Mouse (Mus musculus) heart, embryonic 15.5 days (tissue): ENCODE results near the gene Trpm6. TPM values are rescaled to one million over a fixed set of nuclear protein-coding genes. Genes with fewer than 3 reads are reported as not detected.
A peak's percentile ranks its signal among the peaks of the same experiment; 100 is the strongest.

ENCODE experiments used
- ATAC-seq: fragments of 200-750 bp; cut with Nextera tagmentation; replicated peaks from 2 replicates; pipeline ENCODE4 v1.8.0; 2017; ENCODE audit warnings: low read depth, moderate TSS enrichment; ENCODE audit not compliant: insufficient number of reproducible peaks, insufficient read depth, low FRiP score
- H3K27ac ChIP-seq: fragments of 300-500 bp; sonication (generic); 2 replicates; pipeline ENCODE4 v1.5.1; 2015; ENCODE audit warnings: mild to moderate bottlenecking, inconsistent platforms
- H3K27me3 ChIP-seq: fragments of 300-500 bp; sonication (generic); 2 replicates; pipeline ENCODE4 v1.6.1; 2015; ENCODE audit warnings: inconsistent platforms
- H3K36me3 ChIP-seq: fragments of 300-500 bp; sonication (generic); 2 replicates; pipeline ENCODE4 v1.6.1; 2015; ENCODE audit warnings: mild to moderate bottlenecking, inconsistent platforms
- H3K4me1 ChIP-seq: fragments of 300-500 bp; sonication (generic); replicated peaks from 2 replicates; pipeline ENCODE4 v1.6.1; 2015; ENCODE audit warnings: inconsistent platforms
- H3K4me2 ChIP-seq: fragments of 300-500 bp; sonication (generic); 2 replicates; pipeline ENCODE4 v1.6.1; 2015; ENCODE audit warnings: inconsistent platforms, mild to moderate bottlenecking, moderate library complexity
- H3K4me3 ChIP-seq: fragments of 300-500 bp; sonication (generic); 2 replicates; pipeline ENCODE4 v1.5.1; 2015; ENCODE audit warnings: mild to moderate bottlenecking, inconsistent platforms
- H3K9ac ChIP-seq: fragments of 300-500 bp; sonication (generic); 2 replicates; pipeline ENCODE4 v1.6.1; 2015; ENCODE audit warnings: mild to moderate bottlenecking, inconsistent platforms
- H3K9me3 ChIP-seq: fragments of 300-500 bp; sonication (generic); replicated peaks from 2 replicates; pipeline ENCODE4 v1.6.1; 2016; ENCODE audit warnings: inconsistent platforms
- WGBS: fragments of 180-500 bp; shearing (Covaris S2); methylation state at CpG from one replicate; pipeline ENCODE4 v1.1.7; 2015; ENCODE audit warnings: mixed read lengths; 5-methylcytosine and 5-hydroxymethylcytosine counted together
- polyA plus RNA-seq: library from polyadenylated mRNA; unstranded; fragments of >200 nt; fragmentation: Nextera tagmentation; extraction: Ambion mirVana; gene quantifications from 2 replicates; pipeline ENCODE4 v1.2.1, GENCODE M21; 2015

Gene Trpm6
- polyA plus RNA-seq, 1 experiment from 2014 or later = 0.30 TPM

DNA sequence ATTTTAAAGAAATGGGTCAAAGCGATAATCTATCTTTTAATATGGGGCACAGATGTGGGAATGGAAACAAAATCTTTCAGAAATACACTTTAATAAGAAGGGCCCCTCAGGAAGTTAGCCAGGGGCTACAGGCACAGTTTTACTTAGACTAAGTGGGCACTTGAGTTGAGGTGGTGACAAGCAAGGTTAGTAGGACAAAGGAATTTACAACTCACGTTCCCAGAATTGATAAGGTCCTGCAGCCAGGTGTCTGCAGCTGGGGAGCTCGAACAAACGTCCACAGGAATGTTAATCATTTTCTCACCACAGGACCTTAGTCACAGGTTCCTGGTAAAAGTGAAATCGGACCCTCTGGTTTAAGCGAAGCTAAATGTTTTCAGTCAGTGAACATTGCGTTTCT lies 18.7 kb upstream of the Trpm6 start:
- Histone ChIP-seq H3K4me3 (0 out of 2 replicates have a peak overlapping the region, but pooled peaks have one; percentile 6), H3K36me3 (no peaks in the 10 kb centered on the region), H3K27me3 (peaks cover 3% of the 10 kb centered on the region; the same call in 1 of the 2 replicates), H3K9me3 (no peaks in the 10 kb centered on the region), H3K4me1 (peaks cover 16% of the 10 kb centered on the region), H3K4me2 (peak overlapping the region; percentile 30), H3K27ac (no peak overlapping the region), H3K9ac (no peak overlapping the region)
- WGBS = 24% methylated on average over 7 of the region's 7 CpGs
- ATAC-seq = no peak

DNA sequence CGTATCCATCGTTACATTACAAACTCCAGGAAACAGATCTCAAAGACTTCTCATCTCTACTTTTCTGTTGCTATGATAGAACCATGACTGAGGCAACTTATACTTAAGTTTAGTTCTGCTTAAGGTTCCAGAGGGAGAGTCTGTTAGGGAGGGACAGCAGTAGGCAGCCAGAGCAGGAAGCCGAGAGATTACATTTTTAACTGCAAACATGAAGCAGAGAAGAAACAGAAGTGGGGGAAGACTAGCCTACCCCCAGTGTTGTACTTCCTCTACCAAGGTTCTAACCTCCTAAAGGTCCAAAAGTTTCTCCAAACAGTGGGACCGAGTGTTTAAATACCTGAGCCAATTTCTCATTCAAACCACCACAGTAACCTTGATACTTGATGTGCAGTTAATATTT lies 13.9 kb upstream of the Trpm6 start:
- Histone ChIP-seq H3K36me3 (no peaks in the 10 kb centered on the region), H3K9me3 (no peaks in the 10 kb centered on the region), H3K4me2 (no peak overlapping the region), H3K4me1 (peaks cover 6% of the 10 kb centered on the region; the same call in 1 of the 2 replicates), H3K27me3 (peaks cover 3% of the 10 kb centered on the region; the same call in 1 of the 2 replicates), H3K4me3 (no peak overlapping the region), H3K9ac (no peak overlapping the region), H3K27ac (no peak overlapping the region)
- no peak for ATAC-seq
- WGBS = 88% methylated on average over 4 of the region's 4 CpGs

DNA sequence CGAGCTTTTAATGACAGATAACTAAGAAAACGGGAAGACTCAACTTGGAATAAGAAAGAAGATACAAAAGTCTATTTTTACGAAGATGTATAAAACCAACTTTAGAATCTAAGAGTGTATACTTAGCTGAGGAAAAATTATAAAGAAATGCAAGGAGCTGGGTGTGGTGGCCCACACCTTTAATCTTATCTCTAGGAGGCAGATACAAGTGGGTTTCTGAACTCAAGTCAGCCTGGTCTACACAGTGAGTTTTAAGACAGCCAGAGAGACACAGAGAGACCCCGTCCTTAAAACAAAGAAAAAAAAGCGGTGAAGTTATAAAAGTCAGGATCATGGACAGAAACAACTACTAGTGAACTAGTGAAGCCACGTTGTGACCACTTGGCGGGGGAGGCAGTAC lies 10.6 kb upstream of the Trpm6 start:
- Histone ChIP-seq H3K4me1 (no peaks in the 10 kb centered on the region), H3K27ac (no peak overlapping the region), H3K4me3 (no peak overlapping the region), H3K9ac (no peak overlapping the region), H3K27me3 (peaks cover 3% of the 10 kb centered on the region; the same call in 1 of the 2 replicates), H3K9me3 (no peaks in the 10 kb centered on the region), H3K36me3 (no peaks in the 10 kb centered on the region), H3K4me2 (no peak overlapping the region)
- WGBS = 80% methylated on average over 7 of the region's 7 CpGs
- ATAC-seq = no peak

DNA sequence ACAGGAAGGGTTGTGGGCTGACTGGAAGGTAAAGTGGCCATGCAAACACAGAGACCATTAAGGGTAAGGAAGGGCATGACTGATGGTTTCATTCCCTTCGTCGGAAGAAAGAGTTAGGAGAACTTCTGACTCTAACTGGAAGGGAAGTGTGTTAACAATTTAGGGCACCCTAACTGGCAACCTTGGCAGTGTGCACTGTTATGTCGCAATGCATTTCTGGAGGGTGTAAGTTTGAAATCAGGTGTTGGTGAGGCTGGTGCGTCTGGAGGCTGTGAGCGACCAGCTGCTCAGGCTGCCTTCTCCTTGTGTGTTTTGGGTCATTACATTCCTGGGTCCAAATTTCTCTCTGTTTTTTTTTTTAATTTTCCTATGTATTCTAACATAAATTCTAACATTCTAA lies 5.8 kb upstream of the Trpm6 start:
- H3K9me3 ChIP-seq = no peaks in the 10 kb centered on the region
- H3K9ac ChIP-seq = no peak overlapping the region
- H3K4me2 ChIP-seq = no peak overlapping the region
- no peaks in the 10 kb centered on the region for H3K4me1 ChIP-seq
- no peak for ATAC-seq
- H3K27me3 ChIP-seq = no peaks in the 10 kb centered on the region
- WGBS = 77% methylated on average over 5 of the region's 5 CpGs
- H3K36me3 ChIP-seq = no peaks in the 10 kb centered on the region
- no peak overlapping the region for H3K4me3 ChIP-seq
- no peak overlapping the region for H3K27ac ChIP-seq

DNA sequence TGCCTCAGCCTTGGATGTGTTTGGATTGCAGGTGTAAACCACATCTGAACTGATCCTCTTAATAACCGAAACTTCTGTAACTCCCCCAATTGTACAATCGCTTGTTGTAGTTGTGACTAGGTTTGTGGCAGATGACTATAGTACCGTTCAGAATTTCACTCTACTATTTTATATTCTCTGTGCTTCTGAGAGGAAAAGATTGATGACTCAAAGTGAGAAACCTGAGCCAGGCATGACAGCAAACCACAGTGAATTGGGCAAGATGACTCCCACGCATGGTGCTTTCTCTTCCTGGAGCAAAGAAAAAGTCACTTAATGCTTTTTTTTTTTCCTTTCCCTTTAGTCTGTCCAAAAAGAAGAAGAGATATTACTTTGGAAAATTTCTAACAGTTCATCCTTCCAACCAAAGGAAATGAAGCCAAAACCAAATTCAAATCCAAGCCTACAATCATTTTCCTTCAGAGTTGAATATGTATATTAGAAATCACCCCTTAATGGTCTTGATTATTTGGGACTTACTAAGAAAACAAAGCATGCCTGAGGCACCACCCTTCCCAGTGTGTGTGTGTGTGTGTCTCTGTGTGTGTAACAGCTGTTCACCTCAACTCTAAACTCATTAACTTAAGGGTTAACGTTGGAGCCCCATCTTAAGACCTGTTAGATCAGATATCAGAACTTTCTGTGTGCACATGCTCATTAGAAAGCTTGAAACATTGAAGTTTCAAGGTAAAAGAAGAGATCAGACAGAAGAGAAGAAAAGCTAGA lies 3.0 kb upstream of the Trpm6 start:
- Histone ChIP-seq H3K36me3 (no peaks in the 10 kb centered on the region), H3K4me1 (peaks cover 11% of the 10 kb centered on the region), H3K4me3 (no peak overlapping the region), H3K9ac (no peak overlapping the region), H3K27me3 (no peaks in the 10 kb centered on the region; the same call in none of the 2 replicates), H3K9me3 (no peaks in the 10 kb centered on the region), H3K27ac (no peak overlapping the region), H3K4me2 (no peak overlapping the region)
- ATAC-seq = no peak
- 84% methylated on average over 5 of the region's 5 CpGs for whole genome bisulfite sequencing

DNA sequence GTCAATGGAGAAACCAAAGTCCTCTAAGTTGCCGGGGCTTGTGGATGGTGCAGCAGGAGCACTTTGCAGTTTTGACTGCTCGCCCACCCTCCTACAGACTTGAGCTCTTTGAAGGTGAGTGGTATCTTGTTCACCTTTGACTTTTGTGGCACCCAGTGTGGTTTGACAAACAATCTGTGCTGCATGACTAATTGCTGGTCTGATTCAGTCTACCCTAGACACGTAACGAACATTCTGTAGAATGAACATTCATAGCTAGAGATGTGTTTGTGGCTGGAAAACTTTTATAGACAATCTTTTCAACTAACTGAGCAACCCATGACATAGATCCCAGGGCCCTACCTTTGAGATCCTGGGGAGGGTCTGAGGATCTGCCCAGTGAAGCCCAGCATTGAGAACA lies 2.4 kb upstream of the Trpm6 start:
- H3K9me3 ChIP-seq = no peaks in the 10 kb centered on the region
- no peak overlapping the region for H3K4me2 ChIP-seq
- H3K27me3 ChIP-seq = no peaks in the 10 kb centered on the region; the same call in none of the 2 replicates
- no peak overlapping the region for H3K9ac ChIP-seq
- H3K27ac ChIP-seq = no peak overlapping the region
- ATAC-seq = no peak
- H3K4me1 ChIP-seq = peaks cover 11% of the 10 kb centered on the region
- no peaks in the 10 kb centered on the region for H3K36me3 ChIP-seq
- WGBS = 87% methylated on average over 4 of the region's 4 CpGs
- no peak overlapping the region for H3K4me3 ChIP-seq

DNA sequence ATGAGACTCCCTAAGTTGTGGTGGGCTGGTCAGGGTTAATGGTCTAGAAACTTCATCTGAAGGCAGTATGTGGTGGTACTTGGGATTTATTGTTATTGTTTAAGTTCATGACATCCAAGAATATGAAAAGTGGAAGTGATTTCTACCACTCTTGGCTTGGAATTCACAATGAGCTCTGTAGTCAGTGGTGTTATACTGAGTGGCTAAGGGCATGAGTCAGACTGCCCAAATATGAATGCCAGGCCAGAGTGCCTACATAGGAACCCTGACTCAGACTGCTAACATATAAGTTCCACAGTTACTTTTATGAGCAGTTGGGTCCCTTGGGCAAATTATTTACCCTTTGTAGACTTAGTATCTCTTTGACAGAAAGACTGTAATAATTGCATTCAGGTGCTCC lies 7.4 kb downstream of the Trpm6 start:
- Histone ChIP-seq H3K4me3 (no peak overlapping the region), H3K27me3 (no peaks in the 10 kb centered on the region), H3K9ac (no peak overlapping the region), H3K4me1 (peaks cover 8% of the 10 kb centered on the region; the same call in 1 of the 2 replicates), H3K4me2 (no peak overlapping the region), H3K27ac (no peak overlapping the region), H3K9me3 (no peaks in the 10 kb centered on the region), H3K36me3 (no peaks in the 10 kb centered on the region)
- no peak for ATAC-seq

DNA sequence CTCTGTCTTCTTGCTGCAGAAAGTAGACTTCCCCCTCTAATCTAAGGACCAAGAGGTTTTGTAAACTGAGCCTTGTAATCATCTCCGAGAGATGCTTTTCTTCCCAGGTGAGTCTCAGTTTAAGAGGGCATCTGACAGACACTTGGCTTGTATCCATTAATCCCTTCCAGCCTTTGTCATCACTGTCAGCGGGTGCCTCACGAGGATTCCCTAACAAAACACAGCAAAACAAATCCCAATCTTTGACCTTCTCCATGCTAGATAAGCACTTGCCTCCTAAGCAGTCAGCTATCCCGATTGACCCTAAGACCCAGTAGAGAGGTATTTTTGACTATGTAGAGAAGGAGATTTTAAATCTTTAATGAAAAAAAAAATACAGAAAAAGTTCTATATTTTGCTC lies 7.9 kb downstream of the Trpm6 start:
- Histone ChIP-seq H3K9me3 (no peaks in the 10 kb centered on the region), H3K27me3 (no peaks in the 10 kb centered on the region), H3K36me3 (no peaks in the 10 kb centered on the region), H3K4me1 (peaks cover 8% of the 10 kb centered on the region; the same call in 1 of the 2 replicates), H3K4me3 (no peak overlapping the region), H3K9ac (no peak overlapping the region), H3K27ac (no peak overlapping the region), H3K4me2 (no peak overlapping the region)
- WGBS = 46% methylated on average over 4 of the region's 4 CpGs
- no peak for ATAC-seq

DNA sequence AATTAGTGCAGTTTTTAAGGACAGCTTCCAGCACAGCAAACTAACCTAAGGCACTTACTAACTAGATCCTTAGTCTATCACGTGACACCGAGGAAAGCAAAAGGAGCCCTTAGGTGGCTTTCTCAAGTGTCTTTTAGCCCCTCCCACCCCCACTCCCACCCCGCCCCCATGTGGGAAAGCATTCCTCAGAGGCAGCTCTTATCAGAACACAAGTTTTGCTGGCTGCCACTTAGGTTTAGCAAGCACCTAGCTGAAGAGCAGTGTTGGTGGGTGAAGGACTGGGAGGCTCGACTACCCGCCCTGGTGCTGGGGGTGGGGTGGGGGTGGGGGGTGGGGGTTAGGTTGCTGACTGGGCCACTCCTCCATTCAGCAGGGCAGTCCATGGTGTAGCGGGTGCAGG lies 8.5 kb downstream of the Trpm6 start:
- H3K9ac ChIP-seq = no peak overlapping the region
- no peaks in the 10 kb centered on the region for H3K36me3 ChIP-seq
- H3K27ac ChIP-seq = no peak overlapping the region
- ATAC-seq = peak; percentile 47; the same call in 1 of the 2 replicates
- H3K4me2 ChIP-seq = no peak overlapping the region
- H3K9me3 ChIP-seq = no peaks in the 10 kb centered on the region
- no peaks in the 10 kb centered on the region for H3K27me3 ChIP-seq
- H3K4me3 ChIP-seq = no peak overlapping the region
- peaks cover 8% of the 10 kb centered on the region; the same call in 1 of the 2 replicates for H3K4me1 ChIP-seq
- WGBS = 19% methylated on average over 6 of the region's 6 CpGs

DNA sequence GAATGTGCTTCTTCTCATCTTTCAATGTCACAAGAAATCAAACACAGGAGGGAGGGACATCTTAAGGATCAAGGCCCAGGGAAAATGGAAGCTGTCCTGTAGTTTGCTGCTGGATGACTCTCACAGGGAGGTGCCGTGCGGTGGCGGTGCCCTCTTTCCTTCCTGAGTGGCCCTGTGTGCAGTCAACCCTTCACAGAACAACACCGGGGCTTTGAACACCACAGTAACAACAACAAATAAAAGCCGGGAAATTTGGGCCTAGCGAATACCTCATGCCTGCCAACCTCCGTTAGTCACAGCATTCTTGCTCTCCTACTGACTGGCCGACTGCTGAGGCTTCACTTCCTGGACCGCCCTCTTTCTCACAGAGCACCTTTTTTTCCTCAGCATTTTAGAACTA lies 9.1 kb downstream of the Trpm6 start:
- 38% methylated on average over 9 of the region's 9 CpGs for WGBS
- no peak overlapping the region for H3K27ac ChIP-seq
- no peaks in the 10 kb centered on the region for H3K9me3 ChIP-seq
- H3K9ac ChIP-seq = no peak overlapping the region
- no peak overlapping the region for H3K4me2 ChIP-seq
- ATAC-seq = no peak
- peaks cover 8% of the 10 kb centered on the region; the same call in 1 of the 2 replicates for H3K4me1 ChIP-seq
- no peak overlapping the region for H3K4me3 ChIP-seq
- no peaks in the 10 kb centered on the region for H3K36me3 ChIP-seq
- H3K27me3 ChIP-seq = no peaks in the 10 kb centered on the region

DNA sequence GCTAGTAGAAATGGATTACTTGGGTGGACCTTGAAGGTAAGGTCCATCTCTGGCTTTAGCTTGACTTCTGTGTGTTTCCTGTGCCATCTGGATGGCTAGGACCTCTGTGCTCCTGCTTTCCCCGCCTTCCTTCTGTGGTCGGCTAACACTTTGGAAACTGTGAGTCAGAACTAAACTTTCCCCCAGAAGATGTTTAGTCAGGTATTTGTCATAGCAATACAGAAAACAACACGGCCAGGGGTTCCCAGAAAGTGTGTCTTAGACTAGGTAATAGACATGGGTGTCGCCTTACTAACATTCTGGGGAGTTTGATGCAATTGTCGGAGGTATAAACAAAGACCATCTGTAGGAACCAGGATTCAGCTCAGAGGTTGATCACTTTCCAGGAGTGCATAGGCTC lies 16.6 kb downstream of the Trpm6 start:
- no peaks in the 10 kb centered on the region for H3K9me3 ChIP-seq
- no peak overlapping the region for H3K4me2 ChIP-seq
- 68% methylated on average over 5 of the region's 5 CpGs for WGBS
- H3K27me3 ChIP-seq = no peaks in the 10 kb centered on the region
- no peak overlapping the region for H3K27ac ChIP-seq
- no peak overlapping the region for H3K9ac ChIP-seq
- no peak for ATAC-seq
- H3K4me3 ChIP-seq = no peak overlapping the region
- H3K36me3 ChIP-seq = no peaks in the 10 kb centered on the region
- H3K4me1 ChIP-seq = no peaks in the 10 kb centered on the region

DNA sequence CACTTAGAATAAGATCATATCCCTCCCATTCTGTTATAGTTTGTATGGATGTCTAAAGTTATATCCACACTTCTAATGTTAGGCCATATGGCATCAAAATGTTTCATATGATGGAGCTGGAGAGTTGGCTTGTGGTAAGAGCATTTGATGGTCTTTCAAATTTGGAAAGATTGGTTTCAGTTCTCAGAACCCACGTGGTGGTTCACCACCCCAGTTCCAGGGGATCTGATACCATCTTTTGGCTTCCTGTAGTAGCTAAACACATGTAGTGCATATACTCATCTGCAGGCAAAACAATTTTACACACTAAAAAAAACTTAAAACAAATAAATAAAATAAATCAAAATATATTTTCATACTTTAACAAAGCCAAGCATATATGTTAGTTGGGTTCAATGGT lies 21.3 kb downstream of the Trpm6 start:
- WGBS = 61% methylated on average over 1 of the region's 1 CpGs
- Histone ChIP-seq H3K9me3 (no peaks in the 10 kb centered on the region), H3K4me3 (no peak overlapping the region), H3K36me3 (no peaks in the 10 kb centered on the region), H3K27ac (no peak overlapping the region), H3K27me3 (no peaks in the 10 kb centered on the region), H3K9ac (no peak overlapping the region), H3K4me2 (no peak overlapping the region), H3K4me1 (no peaks in the 10 kb centered on the region)
- ATAC-seq = no peak
